Mouse (Mus musculus) MEL-GATA-1-ER (cell line): ENCODE results near the gene Ccdc69.

ENCODE experiments used
- DNase-seq: peaks from one replicate; pipeline ENCODE4 v3.0.0-alpha.2; 2012; ENCODE audit warnings: low read depth; ENCODE audit errors: extremely low read depth

Ccdc69 gene

DNA sequence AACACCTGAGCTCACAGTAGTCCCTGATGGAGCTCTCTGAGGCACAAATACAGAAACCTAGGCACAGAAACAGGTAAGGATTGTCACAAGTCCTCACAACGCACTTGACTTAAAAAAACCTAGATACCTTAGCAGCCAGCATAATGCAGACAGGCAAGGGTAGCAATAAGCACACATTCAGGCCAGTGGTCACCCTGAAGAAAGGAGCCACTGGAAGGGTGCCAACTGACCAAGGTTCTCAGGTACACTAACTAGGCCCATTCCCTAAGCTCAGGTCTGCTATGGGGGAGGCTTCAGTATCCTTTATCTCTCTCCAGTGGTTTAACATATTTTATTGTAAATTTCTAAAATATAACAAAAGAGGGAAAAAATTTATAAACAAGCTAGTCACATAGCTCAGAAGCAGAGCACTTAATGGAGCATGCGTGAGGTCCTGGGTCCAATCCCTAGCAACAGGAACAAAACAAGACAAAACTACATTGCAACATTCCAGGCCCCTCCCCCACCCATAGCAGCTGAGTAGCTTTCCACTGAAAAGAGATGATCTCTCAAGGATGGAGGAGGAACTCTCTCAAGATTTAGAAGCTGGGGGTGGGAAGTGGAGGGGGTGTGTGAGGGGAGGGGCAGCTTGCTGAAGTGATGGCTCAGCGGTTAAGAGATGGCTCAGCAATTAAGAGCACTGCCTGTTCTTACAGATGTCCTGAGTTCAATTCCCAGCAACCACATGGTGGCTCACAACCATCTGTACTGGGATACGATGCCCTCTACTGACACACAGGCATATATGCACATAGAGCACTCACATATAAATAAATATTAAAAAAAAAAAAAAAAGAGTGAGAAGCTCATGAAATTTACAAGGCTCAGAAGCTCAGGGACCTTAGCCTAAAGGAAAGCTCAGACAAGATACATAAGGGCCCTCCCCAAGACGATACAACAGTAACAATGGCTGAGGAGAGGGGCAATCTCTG lies 65.1 kb downstream of the Ccdc69 start:
- no peak for DNase-seq

DNA sequence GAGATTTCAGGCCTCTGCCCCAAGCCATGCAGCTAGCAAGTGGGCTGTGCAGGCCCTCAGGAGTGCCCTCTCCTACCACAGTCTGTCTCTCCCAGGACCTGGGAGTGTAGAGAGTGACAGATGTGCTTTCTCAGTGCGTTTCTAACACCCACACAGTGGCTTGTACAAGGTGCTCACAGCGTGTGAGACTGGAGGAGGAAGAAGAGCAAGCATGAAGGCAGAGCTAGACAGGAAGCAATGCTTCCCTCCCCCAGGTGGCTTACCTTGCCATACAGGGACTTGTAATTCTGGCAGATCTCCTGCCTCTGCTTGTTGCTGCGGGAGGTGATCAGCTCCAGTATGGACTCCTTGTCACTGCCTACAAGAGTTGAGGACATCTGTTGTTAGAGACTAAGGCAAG lies 66.5 kb downstream of the Ccdc69 start:
- no peak for DNase-seq

DNA sequence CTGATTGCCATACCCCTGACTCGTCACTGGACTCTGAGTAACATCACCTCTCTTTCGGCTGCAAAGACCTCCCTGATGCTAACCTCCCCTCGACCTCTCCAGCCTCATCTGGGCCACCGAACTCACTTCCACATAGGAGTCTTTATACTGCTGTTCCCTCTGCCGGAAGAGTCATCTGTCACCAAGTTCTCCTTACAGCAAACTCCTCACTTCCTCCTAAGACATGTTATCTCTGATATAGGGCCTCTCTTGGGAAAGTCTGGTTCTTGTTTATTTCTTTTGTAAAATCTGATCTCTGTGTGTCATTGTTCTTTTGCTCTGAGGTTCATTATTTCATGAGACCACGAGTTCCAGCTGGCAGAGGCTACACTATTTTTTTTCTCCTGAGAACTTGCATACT lies 69.7 kb downstream of the Ccdc69 start:
- peak; percentile 60 for DNase-seq

DNA sequence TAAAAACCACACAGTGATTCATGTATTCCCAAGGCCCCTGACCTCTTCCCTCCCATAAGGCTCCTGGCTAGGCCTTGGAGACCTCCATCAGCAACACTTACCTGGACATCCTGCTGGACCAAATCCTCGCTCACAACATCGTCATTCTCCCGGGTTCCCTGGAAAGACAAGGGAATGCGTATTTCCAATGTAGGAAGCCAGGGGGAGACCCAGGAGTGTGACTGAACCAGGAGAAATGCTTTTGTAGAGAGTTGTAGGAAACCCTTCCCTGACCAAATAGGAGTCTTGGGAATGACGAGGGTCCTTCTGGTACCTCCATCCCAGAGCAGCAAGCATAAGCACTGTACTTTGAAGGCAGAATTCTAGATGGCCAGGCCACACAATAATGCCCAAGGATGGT lies 72.2 kb downstream of the Ccdc69 start:
- no peak for DNase-seq

DNA sequence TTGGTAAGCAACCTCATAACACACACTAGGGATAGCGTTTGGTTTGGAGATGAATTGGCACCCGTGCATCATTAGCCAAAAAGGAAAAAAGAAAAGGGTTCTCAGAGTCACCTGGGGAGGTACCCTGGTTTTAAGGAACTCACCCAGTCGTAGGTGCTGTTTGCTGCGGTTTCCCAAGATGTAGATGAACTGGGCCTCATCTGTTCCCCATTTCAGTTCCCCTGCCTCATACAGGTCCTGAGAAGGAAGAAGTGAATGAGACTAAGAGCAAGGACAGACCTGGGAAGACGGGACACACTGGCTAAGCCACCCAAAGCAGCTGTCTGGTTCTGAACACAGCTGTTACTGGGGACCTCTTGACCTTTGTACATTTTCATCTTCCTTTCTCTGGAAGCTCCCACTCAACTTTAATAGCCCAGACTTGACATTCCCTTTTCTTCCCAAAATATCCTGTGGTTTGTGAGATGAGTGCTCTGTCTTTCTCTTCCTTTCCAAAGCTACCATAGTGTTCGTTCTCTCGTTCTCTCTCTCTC lies 72.9 kb downstream of the Ccdc69 start:
- DNase-seq, result no peak
